ENCODE assay signal across 14 mouse cellular contexts in genomic region chr13:110145019-110145418, GRCm38 (mm10).
A peak's percentile ranks its signal among the peaks of the same experiment; 100 is the strongest.
DNase-seq lines count a peak whose midpoint lies in the region; ATAC-seq lines count a peak whose summit lies in the region.
"Had no signal": no experiment of that assay in that cellular context is flagged by ENCODE, and none has a peak within 500 bp of the region (broad histone marks: within the 10 kb centered on the region; RNA-seq: fewer than 3 reads in every experiment).

No protein-coding gene starts in this region.

- H3K27ac ChIP-seq in hindbrain, embryonic 15.5 days (replicated peaks) = peak overlapping the region; percentile 75
- H3K27ac ChIP-seq in neural tube, embryonic 15.5 days (replicated peaks) = peak overlapping the region; percentile 75
- H3K27ac ChIP-seq: limb, embryonic 13.5 days; stomach, embryonic 15.5 days had no signal

- peak; percentile 87 for ATAC-seq in hindbrain, embryonic 15.5 days (ENCODE audit: low FRiP score, low read depth)
- peak; percentile 84 for ATAC-seq in neural tube, embryonic 15.5 days (ENCODE audit: low FRiP score)

- DNase-seq in adrenal gland, postnatal 14 days = peak; percentile 16
- no peak for DNase-seq in adrenal gland, postnatal 4 days (ENCODE audit: low spot score in 2 of 2)
- peak; percentile 17 for DNase-seq in retina, postnatal 1 day
- DNase-seq in retina, embryonic 14.5 days (ENCODE audit: low spot score) = no peak
- no peak for DNase-seq in ovary, postnatal 10 days (ENCODE audit: low spot score)
- DNase-seq in natural killer cell, adult 2 months (ENCODE audit: low spot score in 2 of 2) = no peak
- DNase-seq: gastrocnemius, postnatal 10 days; kidney, adult 8-10 months; lung, postnatal 14 days had no signal

- no peaks in the 10 kb centered on the region for H3K36me3 ChIP-seq in hindbrain, embryonic 15.5 days
- no peaks in the 10 kb centered on the region for H3K36me3 ChIP-seq in neural tube, embryonic 15.5 days
- H3K36me3 ChIP-seq: limb, embryonic 13.5 days; stomach, embryonic 15.5 days had no signal

- H3K9me3 ChIP-seq in hindbrain, embryonic 15.5 days = no peaks in the 10 kb centered on the region
- H3K9me3 ChIP-seq in neural tube, embryonic 15.5 days (replicated peaks) = no peaks in the 10 kb centered on the region
- H3K9me3 ChIP-seq: limb, embryonic 13.5 days; stomach, embryonic 15.5 days had no signal

- H3K27me3 ChIP-seq in hindbrain, embryonic 15.5 days = no peaks in the 10 kb centered on the region
- H3K27me3 ChIP-seq in neural tube, embryonic 15.5 days (replicated peaks) = no peaks in the 10 kb centered on the region
- H3K27me3 ChIP-seq: limb, embryonic 13.5 days; stomach, embryonic 15.5 days had no signal

- H3K4me3 ChIP-seq in hindbrain, embryonic 15.5 days = no peak overlapping the region
- no peak overlapping the region for H3K4me3 ChIP-seq in neural tube, embryonic 15.5 days (replicated peaks)
- H3K4me3 ChIP-seq: limb, embryonic 13.5 days; myocyte; stomach, embryonic 15.5 days had no signal

- WGBS in hindbrain, embryonic 15.5 days = 24% methylated on average over 8 of the region's 8 CpGs
- 20% methylated on average over 8 of the region's 8 CpGs for WGBS in neural tube, embryonic 15.5 days

- H3K4me2 ChIP-seq in hindbrain, embryonic 15.5 days = no peak overlapping the region
- no peak overlapping the region for H3K4me2 ChIP-seq in neural tube, embryonic 15.5 days
- H3K4me2 ChIP-seq: limb, embryonic 13.5 days; stomach, embryonic 15.5 days had no signal

- peaks cover 16% of the 10 kb centered on the region for H3K4me1 ChIP-seq in hindbrain, embryonic 15.5 days (replicated peaks)
- H3K4me1 ChIP-seq in neural tube, embryonic 15.5 days = peaks cover 14% of the 10 kb centered on the region
- H3K4me1 ChIP-seq: limb, embryonic 13.5 days; stomach, embryonic 15.5 days had no signal

- H3K9ac ChIP-seq in hindbrain, embryonic 15.5 days = no peak overlapping the region
- no peak overlapping the region for H3K9ac ChIP-seq in neural tube, embryonic 15.5 days (replicated peaks)
- H3K9ac ChIP-seq: limb, embryonic 13.5 days; stomach, embryonic 15.5 days had no signal

Comparison
In these comparisons a context has a peak if more than half of its experiments do, and no peak if none do; other contexts are left out.
1. DNase-seq: peak in adrenal gland, postnatal 14 days (single experiment) and retina, postnatal 1 day (single experiment); none in adrenal gland, postnatal 4 days (0 of 2), retina, embryonic 14.5 days (single experiment), ovary, postnatal 10 days (single experiment) and natural killer cell, adult 2 months (0 of 2).